Mouse (Mus musculus) hindlimb bud, embryonic 11.5 days (tissue): Measurements from ENCODE around the gene Gpr55.
A peak's percentile ranks its signal among the peaks of the same experiment; 100 is the strongest.
"Not testable (repeated sequence)": the region's sequence is repeated elsewhere in the genome, so short reads cannot be mapped to it uniquely, and the experiment has no call there.

ENCODE experiments used
- DNase-seq: peaks from one replicate; pipeline ENCODE4 v3.0.0-alpha.2; 2012; ENCODE audit warnings: low read depth, low spot score; ENCODE audit errors: extremely low spot score

The Gpr55 gene

GRCm38 (mm10) chr1:85960873-85961272 is at the start of gene Gpr55:
Gpr55 (minus strand) TSS chr1:85961007.
- DNase-seq = no peak

DNA sequence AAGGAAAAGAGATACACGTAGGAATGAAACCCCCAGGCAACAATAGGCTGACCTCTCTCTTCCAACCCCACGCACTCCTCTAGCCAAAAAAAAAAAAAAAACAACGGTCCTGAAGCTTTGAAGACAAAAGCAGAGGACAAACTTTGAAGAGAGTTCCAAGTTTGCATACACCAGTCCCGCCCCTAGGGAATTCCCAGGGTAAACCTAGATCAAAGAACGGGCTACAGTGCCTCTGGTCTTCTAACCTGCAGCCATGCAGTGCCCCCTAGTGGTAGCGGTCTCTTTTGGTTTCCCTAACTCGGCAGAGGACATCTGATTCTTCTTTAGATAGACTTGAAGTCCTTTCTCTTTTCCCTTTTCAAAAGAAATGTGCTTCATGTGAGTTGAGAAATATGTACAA is 47.0 kb upstream of the Gpr55 start:
- peak; percentile 86 for DNase-seq

- no peak for DNase-seq
Observed at GRCm38 (mm10) chr1:86006040-86006439, 45.2 kb upstream of the Gpr55 start.

GRCm38 (mm10) chr1:86005540-86005939 is 44.7 kb upstream of the Gpr55 start:
- no peak for DNase-seq

DNA sequence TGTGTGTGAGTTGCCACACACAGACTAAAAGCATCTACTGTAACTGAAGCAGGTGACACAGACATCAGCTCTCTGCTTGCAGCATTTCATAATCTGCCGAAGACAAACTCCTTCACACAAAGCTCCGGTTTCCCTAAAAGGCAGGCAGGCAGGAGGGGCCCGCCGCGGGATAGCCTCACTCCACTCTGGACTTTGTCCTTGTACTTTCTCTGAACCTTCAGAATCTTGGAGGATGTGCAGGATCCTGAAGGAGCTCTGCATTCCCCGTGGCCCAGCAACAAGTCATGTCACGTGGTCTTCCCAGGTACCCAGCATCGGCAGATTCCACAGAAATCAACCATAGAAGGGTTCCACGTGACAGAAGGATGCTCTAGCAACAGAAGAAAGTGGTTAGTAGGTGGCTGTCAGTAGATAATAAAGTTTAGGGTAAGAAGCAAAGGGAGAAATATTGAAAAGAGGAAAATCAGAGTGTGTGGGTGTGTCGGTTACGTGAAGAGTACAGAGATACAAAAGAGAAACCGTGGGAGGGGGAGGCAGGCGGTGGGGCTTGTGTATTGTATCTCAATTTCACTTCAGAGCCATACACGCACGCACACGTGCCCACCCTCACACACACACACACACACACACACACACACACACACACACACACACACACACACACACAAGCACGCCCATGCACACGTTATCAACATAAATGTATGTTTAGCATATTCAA is 39.2 kb upstream of the Gpr55 start:
- no peak for DNase-seq

- no peak for DNase-seq
Observed at GRCm38 (mm10) chr1:85998012-85998411, 37.2 kb upstream of the Gpr55 start.

DNA sequence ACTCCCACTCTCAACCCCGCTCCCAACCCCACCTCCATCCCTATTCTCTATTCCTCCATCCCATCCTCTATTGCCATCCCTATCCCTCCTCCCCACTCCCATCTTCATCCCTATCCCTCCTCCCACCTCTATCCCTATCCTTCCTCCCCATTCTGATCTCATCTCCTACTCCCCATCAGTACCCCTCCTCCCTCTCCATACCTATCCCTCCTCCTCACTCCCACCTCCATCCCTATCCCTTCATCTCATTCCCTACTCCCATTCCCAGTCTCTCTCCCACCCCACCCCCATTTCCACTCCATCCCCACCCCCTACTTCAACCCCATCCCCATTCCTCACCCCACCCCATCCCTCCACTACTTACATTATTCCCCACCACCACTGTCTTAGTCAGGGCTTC is 36.4 kb upstream of the Gpr55 start:
- DNase-seq = no peak

GRCm38 (mm10) chr1:85993541-85993940 is 32.7 kb upstream of the Gpr55 start:
- DNase-seq = no peak

DNA sequence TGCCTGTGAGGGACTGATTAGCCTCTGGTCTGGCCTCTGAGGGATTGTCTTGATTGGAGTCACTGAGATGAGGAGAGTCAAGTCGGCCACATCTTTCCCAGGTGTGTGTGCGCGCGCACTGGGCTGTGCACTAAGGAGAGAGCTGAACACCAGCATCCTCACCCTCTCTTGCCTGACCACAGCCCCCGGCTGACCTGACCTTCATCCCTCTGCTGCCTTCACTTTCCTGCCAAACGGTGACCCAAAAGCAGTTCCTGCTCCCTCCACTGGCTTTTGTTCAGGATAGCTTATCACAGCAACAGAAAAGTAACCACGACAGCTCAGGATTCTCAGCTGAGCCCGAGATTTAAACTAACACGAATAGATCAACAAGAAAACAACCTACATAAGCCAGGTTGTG is 31.4 kb upstream of the Gpr55 start:
- no peak for DNase-seq

GRCm38 (mm10) chr1:85988882-85989281 is 28.1 kb upstream of the Gpr55 start:
- DNase-seq = not testable (repeated sequence)

- DNase-seq = no peak
Observed at GRCm38 (mm10) chr1:85988351-85988750, 27.5 kb upstream of the Gpr55 start.

- DNase-seq = no peak
Observed at GRCm38 (mm10) chr1:85985784-85986183, 25.0 kb upstream of the Gpr55 start.

GRCm38 (mm10) chr1:85981738-85982357 is 21.0 kb upstream of the Gpr55 start:
- DNase-seq = no peak

- DNase-seq = no peak
Observed at GRCm38 (mm10) chr1:85977709-85978108, 16.9 kb upstream of the Gpr55 start.

- DNase-seq = no peak
Observed at GRCm38 (mm10) chr1:85973468-85973877, 12.7 kb upstream of the Gpr55 start.

DNA sequence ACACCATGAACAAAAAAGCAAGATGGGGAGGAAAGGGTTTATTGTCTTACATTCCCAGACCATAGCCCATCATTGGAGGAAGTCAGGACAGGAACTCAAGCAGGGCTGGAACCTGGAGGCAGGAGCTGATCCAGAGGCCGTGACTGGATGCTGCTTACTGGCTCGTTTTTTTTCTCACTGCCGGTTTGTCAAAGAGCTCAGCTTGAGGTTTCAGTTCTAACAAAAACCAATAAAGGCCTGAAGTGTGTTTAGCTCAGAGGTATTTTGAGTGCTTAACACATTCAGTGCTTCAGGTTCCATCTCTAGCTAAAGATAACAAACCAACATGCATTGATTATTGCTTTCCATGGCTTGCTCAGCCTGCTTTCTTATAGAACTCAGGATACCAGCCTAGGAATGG is 11.5 kb upstream of the Gpr55 start:
- no peak for DNase-seq

DNA sequence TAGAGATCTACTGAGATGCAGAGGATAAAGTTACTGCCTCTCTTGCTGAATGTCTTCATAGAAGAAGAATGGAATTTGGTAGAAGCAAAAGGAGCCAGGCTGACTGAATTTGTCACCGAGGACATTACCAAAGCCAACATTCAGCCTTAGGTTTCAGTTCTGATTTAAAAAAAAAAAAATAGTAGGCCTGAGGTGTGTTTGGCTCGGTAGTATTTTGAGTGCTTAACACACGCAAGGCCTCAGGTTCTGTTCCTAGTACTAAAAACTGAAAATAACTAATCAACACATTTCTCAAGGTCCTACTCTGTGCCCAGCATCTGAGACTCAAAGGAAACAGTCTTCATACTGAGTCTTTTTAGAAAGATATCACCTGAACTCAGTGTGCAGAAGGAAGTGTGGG is 10.3 kb upstream of the Gpr55 start:
- no peak for DNase-seq

DNA sequence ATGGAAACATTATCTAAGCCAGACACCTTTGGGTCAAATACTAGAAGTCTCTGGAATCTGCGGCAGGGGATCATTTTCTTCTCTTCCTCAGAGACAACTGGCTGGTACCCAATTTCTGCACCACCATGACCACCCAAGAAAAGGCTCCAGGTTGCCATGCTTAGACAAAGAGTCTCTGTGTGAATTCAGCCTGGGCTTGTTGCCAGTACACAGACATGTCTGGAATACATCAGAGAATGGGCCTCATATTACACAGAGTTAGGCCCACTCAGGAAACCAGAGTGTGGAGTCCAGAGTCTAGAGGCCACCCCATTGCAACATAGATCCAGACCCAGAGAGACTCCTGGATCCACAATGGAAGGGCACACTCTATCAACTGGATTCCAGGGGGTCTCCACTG is 8.7 kb upstream of the Gpr55 start:
- DNase-seq = no peak

DNA sequence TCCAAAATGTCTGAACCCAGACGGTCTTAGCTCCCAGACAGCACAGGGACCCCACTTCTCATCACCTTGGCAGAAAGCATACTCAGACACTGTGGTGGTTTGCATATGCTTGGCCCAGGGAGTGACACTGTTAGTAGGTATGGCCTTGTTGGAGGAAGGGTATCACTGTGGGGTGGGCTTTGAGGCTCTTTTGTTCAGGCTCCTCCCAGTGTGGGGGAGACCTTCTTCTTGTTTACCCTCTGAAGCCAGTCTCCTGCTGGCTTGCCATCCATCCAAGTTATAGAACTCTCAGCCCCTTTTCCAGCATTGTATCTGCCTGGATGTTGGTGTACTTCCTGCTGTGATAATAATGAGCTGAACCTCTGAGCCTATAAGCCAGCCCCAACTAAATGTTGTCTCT is 8.3 kb upstream of the Gpr55 start:
- DNase-seq = no peak

DNA sequence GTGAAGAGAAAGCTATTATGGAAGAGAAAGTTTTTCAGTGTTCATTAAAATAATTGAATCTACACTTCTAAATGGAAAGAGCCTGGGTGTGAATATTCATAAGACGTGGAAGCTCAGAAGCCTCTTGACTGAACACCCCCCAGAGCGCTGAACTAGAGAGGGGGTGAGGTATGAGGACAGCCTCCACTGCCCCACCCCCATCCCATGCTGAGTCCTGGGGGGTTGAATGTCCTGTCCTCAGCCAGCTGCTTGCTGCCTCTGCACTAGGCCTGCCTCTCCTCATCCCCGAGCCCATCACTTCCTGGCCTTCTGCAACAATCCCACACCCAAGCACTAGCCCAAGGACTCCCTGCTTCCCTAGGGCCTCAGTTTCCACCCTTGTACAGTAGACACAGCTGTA is 5.0 kb upstream of the Gpr55 start:
- DNase-seq = no peak

GRCm38 (mm10) chr1:85962081-85962480 is 1.3 kb upstream of the Gpr55 start:
- no peak for DNase-seq

DNA sequence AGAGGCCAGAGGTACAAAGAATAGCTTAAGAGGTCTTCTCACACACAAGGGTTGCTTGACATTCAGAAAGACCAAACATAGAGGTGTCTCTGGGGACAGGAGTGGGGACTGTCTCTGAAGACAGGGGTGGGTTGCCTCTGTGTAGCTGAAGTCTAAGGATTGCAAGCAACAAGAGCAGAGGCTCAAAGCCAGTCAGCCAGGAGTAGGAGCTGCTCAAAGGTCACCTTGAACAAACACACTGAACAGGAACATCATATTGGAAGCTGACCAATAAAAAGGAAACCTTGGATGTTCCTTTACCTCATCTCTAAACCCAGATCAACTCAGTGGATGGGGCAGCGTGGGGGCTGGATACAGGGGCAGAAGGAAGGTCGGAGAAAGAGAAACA is 924 bp downstream of the Gpr55 start:
- DNase-seq = no peak
